Mouse (Mus musculus) hindbrain, embryonic 10.5 days (tissue): ENCODE measurements around the gene Ppp5c. TPM values are rescaled to one million over a fixed set of nuclear protein-coding genes. Genes with fewer than 3 reads are reported as not detected.

ENCODE experiments used
- DNase-seq: peaks from one replicate; pipeline ENCODE4 v3.0.0-alpha.2; 2017; ENCODE audit warnings: low spot score
- H3K27ac ChIP-seq: fragments of 300-500 bp; sonication (generic); 2 replicates; pipeline ENCODE4 v1.5.1; 2016; ENCODE audit warnings: mild to moderate bottlenecking, moderate library complexity
- H3K27me3 ChIP-seq: fragments of 300-500 bp; sonication (generic); 2 replicates; pipeline ENCODE4 v1.6.1; 2016; ENCODE audit warnings: mild to moderate bottlenecking; ENCODE audit not compliant: poor library complexity, insufficient read depth, severe bottlenecking
- H3K36me3 ChIP-seq: fragments of 300-500 bp; sonication (generic); 2 replicates; pipeline ENCODE4 v1.6.1; 2016; ENCODE audit warnings: mild to moderate bottlenecking, moderate library complexity
- H3K4me1 ChIP-seq: fragments of 300-500 bp; sonication (generic); replicated peaks from 2 replicates; pipeline ENCODE4 v1.6.1; 2016; ENCODE audit warnings: mild to moderate bottlenecking
- H3K4me3 ChIP-seq: fragments of 300-500 bp; sonication (generic); 2 replicates; pipeline ENCODE4 v1.5.1; 2016; ENCODE audit warnings: mild to moderate bottlenecking, moderate library complexity
- H3K9me3 ChIP-seq: fragments of 300-500 bp; sonication (generic); 2 replicates; pipeline ENCODE4 v1.6.1; 2016; ENCODE audit warnings: mild to moderate bottlenecking, moderate library complexity
- WGBS: fragments of 180-500 bp; shearing (Covaris S2); methylation state at CpG from one replicate; pipeline ENCODE4 v1.1.7; 2016; 5-methylcytosine and 5-hydroxymethylcytosine counted together
- polyA plus RNA-seq: library from polyadenylated mRNA; unstranded; fragments of >200 nt; fragmentation: Nextera tagmentation; extraction: Ambion mirVana; gene quantifications from 2 replicates; pipeline ENCODE4 v1.2.1, GENCODE M21; 2016

Gene Ppp5c
- polyA plus RNA-seq, 1 experiment from 2014 or later = 126 TPM

GRCm38 (mm10) chr7:17059463-17059844, 31.7 kb upstream of the Ppp5c start:
- Histone ChIP-seq H3K4me1 (peaks cover 49% of the 10 kb centered on the region), H3K27me3 (peaks cover 53% of the 10 kb centered on the region), H3K4me3 (no peak overlapping the region), H3K9me3 (0 out of 2 replicates have a peak, but pooled peaks cover 7% of the 10 kb centered on the region), H3K27ac (no peak overlapping the region), H3K36me3 (no peaks in the 10 kb centered on the region)
- 82% methylated on average over 3 of the region's 3 CpGs for WGBS
- DNase-seq = peak; percentile 1

- Histone ChIP-seq H3K4me1 (peaks cover 49% of the 10 kb centered on the region), H3K27me3 (peaks cover 53% of the 10 kb centered on the region), H3K4me3 (peak overlapping the region; percentile 30), H3K27ac (peak overlapping the region; percentile 84), H3K36me3 (no peaks in the 10 kb centered on the region), H3K9me3 (peaks cover 7% of the 10 kb centered on the region; the same call in 1 of the 2 replicates)
- WGBS = 76% methylated on average over 8 of the region's 8 CpGs
- DNase-seq = peak; percentile 1
These were observed 31.2 kb upstream of the Ppp5c start for GRCm38 (mm10) chr7:17058816-17059462.

GRCm38 (mm10) chr7:17058071-17058689, 30.5 kb upstream of the Ppp5c start:
- 6% methylated on average over 16 of the region's 16 CpGs for WGBS
- H3K9me3 ChIP-seq = peaks cover 13% of the 10 kb centered on the region; the same call in 1 of the 2 replicates
- peak; percentile 64 for DNase-seq
- no peaks in the 10 kb centered on the region for H3K36me3 ChIP-seq
- H3K4me1 ChIP-seq = peaks cover 49% of the 10 kb centered on the region
- H3K4me3 ChIP-seq = peak overlapping the region; percentile 30
- peak overlapping the region; percentile 84 for H3K27ac ChIP-seq
- peaks cover 46% of the 10 kb centered on the region for H3K27me3 ChIP-seq

GRCm38 (mm10) chr7:17056601-17057523, 29.1 kb upstream of the Ppp5c start:
- Histone ChIP-seq H3K4me3 (peak overlapping the region; percentile 60), H3K27ac (peak overlapping the region; percentile 81), H3K36me3 (no peaks in the 10 kb centered on the region), H3K9me3 (peaks cover 13% of the 10 kb centered on the region; the same call in 1 of the 2 replicates), H3K4me1 (peaks cover 35% of the 10 kb centered on the region), H3K27me3 (peaks cover 38% of the 10 kb centered on the region)
- peak; percentile 31 for DNase-seq
- 38% methylated on average over 14 of the region's 14 CpGs for WGBS

GRCm38 (mm10) chr7:17056081-17056581, 28.4 kb upstream of the Ppp5c start:
- peaks cover 31% of the 10 kb centered on the region for H3K4me1 ChIP-seq
- peak overlapping the region; percentile 60 for H3K4me3 ChIP-seq
- peaks cover 30% of the 10 kb centered on the region for H3K27me3 ChIP-seq
- H3K9me3 ChIP-seq = peaks cover 13% of the 10 kb centered on the region; the same call in 1 of the 2 replicates
- H3K36me3 ChIP-seq = no peaks in the 10 kb centered on the region
- under 1% methylated on average over 42 of the region's 42 CpGs for WGBS
- peak; percentile 70 for DNase-seq
- H3K27ac ChIP-seq = peak overlapping the region; percentile 81

GRCm38 (mm10) chr7:17055287-17055946, 27.7 kb upstream of the Ppp5c start:
- WGBS = 88% methylated on average over 4 of the region's 4 CpGs
- Histone ChIP-seq H3K27ac (0 out of 2 replicates have a peak overlapping the region, but pooled peaks have one; percentile 81), H3K4me3 (peak overlapping the region; percentile 60)

GRCm38 (mm10) chr7:17054325-17054989, 26.7 kb upstream of the Ppp5c start:
- Histone ChIP-seq H3K27me3 (peaks cover 18% of the 10 kb centered on the region), H3K36me3 (no peaks in the 10 kb centered on the region), H3K27ac (no peak overlapping the region), H3K4me1 (peaks cover 28% of the 10 kb centered on the region), H3K4me3 (no peak overlapping the region), H3K9me3 (peaks cover 13% of the 10 kb centered on the region; the same call in 1 of the 2 replicates)
- 88% methylated on average over 16 of the region's 16 CpGs for WGBS
- no peak for DNase-seq

More at GRCm38 (mm10) chr7:17055287-17055946, 27.7 kb upstream of the Ppp5c start:
- no peak for DNase-seq
- H3K36me3 ChIP-seq = no peaks in the 10 kb centered on the region
- H3K4me1 ChIP-seq = peaks cover 33% of the 10 kb centered on the region
- H3K9me3 ChIP-seq = peaks cover 13% of the 10 kb centered on the region; the same call in 1 of the 2 replicates
- peaks cover 24% of the 10 kb centered on the region for H3K27me3 ChIP-seq

GRCm38 (mm10) chr7:17050933-17051594, 23.3 kb upstream of the Ppp5c start:
- H3K36me3 ChIP-seq = peaks cover 7% of the 10 kb centered on the region; the same call in 1 of the 2 replicates
- no peak overlapping the region for H3K4me3 ChIP-seq
- peaks cover 5% of the 10 kb centered on the region; the same call in 1 of the 2 replicates for H3K27me3 ChIP-seq
- H3K9me3 ChIP-seq = peaks cover 11% of the 10 kb centered on the region; the same call in 1 of the 2 replicates
- peak; percentile 74 for DNase-seq
- H3K4me1 ChIP-seq = peaks cover 7% of the 10 kb centered on the region
- WGBS = 8% methylated on average over 17 of the region's 17 CpGs
- H3K27ac ChIP-seq = no peak overlapping the region

GRCm38 (mm10) chr7:17050491-17050890, 22.8 kb upstream of the Ppp5c start:
- peaks cover 7% of the 10 kb centered on the region; the same call in 1 of the 2 replicates for H3K36me3 ChIP-seq
- H3K27me3 ChIP-seq = no peaks in the 10 kb centered on the region
- no peak overlapping the region for H3K4me3 ChIP-seq
- H3K27ac ChIP-seq = no peak overlapping the region
- WGBS = 61% methylated on average over 11 of the region's 11 CpGs
- DNase-seq = no peak
- 0 out of 2 replicates have a peak, but pooled peaks cover 3% of the 10 kb centered on the region for H3K4me1 ChIP-seq
- H3K9me3 ChIP-seq = peaks cover 6% of the 10 kb centered on the region; the same call in 1 of the 2 replicates

GRCm38 (mm10) chr7:17048431-17049190, 20.9 kb upstream of the Ppp5c start:
- DNase-seq = no peak
- Histone ChIP-seq H3K27ac (no peak overlapping the region), H3K27me3 (no peaks in the 10 kb centered on the region), H3K36me3 (peaks cover 10% of the 10 kb centered on the region; the same call in 1 of the 2 replicates), H3K9me3 (peaks cover 2% of the 10 kb centered on the region; the same call in 1 of the 2 replicates), H3K4me3 (no peak overlapping the region), H3K4me1 (peaks cover 3% of the 10 kb centered on the region; the same call in 1 of the 2 replicates)
- 87% methylated on average over 10 of the region's 10 CpGs for WGBS
